Mouse (Mus musculus) intestine, embryonic 15.5 days (tissue): ENCODE measurements around the gene Fkbp5. TPM values are rescaled to one million over a fixed set of nuclear protein-coding genes. Genes with fewer than 3 reads are reported as not detected.
"Not testable (repeated sequence)": the region's sequence is repeated elsewhere in the genome, so short reads cannot be mapped to it uniquely, and the experiment has no call there.

Experiments
- ATAC-seq: fragments of 200-750 bp; cut with Nextera tagmentation; 2 replicates; pipeline ENCODE4 v1.8.0; 2017; ENCODE audit warnings: moderate TSS enrichment, moderate library complexity
- H3K27ac ChIP-seq: fragments of 300-500 bp; sonication (generic); 2 replicates; pipeline ENCODE4 v1.5.1; 2015; ENCODE audit warnings: mild to moderate bottlenecking, inconsistent platforms
- H3K27me3 ChIP-seq: fragments of 300-500 bp; sonication (generic); replicated peaks from 2 replicates; pipeline ENCODE4 v1.6.1; 2015; ENCODE audit warnings: inconsistent platforms
- H3K36me3 ChIP-seq: fragments of 300-500 bp; sonication (generic); 2 replicates; pipeline ENCODE4 v1.6.1; 2015; ENCODE audit warnings: inconsistent platforms
- H3K4me1 ChIP-seq: fragments of 300-500 bp; sonication (generic); replicated peaks from 2 replicates; pipeline ENCODE4 v1.6.1; 2015; ENCODE audit warnings: inconsistent platforms
- H3K4me2 ChIP-seq: fragments of 300-500 bp; sonication (generic); replicated peaks from 2 replicates; pipeline ENCODE4 v1.6.1; 2015; ENCODE audit warnings: mild to moderate bottlenecking, inconsistent platforms
- H3K4me3 ChIP-seq: fragments of 300-500 bp; sonication (generic); replicated peaks from 2 replicates; pipeline ENCODE4 v1.5.1; 2015; ENCODE audit warnings: inconsistent platforms
- H3K9ac ChIP-seq: fragments of 300-500 bp; sonication (generic); 2 replicates; pipeline ENCODE4 v1.6.1; 2015; ENCODE audit warnings: inconsistent platforms
- H3K9me3 ChIP-seq: fragments of 300-500 bp; sonication (generic); 2 replicates; pipeline ENCODE4 v1.6.1; 2016; ENCODE audit warnings: inconsistent platforms
- WGBS: fragments of 180-500 bp; shearing (Covaris S2); methylation state at CpG from one replicate; pipeline ENCODE4 v1.1.7; 2015; 5-methylcytosine and 5-hydroxymethylcytosine counted together
- polyA plus RNA-seq: library from polyadenylated mRNA; unstranded; fragments of >200 nt; fragmentation: Nextera tagmentation; extraction: Ambion mirVana; gene quantifications from 2 replicates; pipeline ENCODE4 v1.2.1, GENCODE M21; 2015

Gene Fkbp5
- polyA plus RNA-seq: 25.9 and 26.6 TPM in 2 replicates

- peak within 1 kb of the TSS; percentile 56 for H3K9ac ChIP-seq
- WGBS: 12% methylated on average over 16 of the region's 16 CpGs
- H3K27me3 ChIP-seq: no peaks in the 10 kb centered on the region
- no peaks in the 10 kb centered on the region for H3K36me3 ChIP-seq
- no peaks in the 10 kb centered on the region for H3K9me3 ChIP-seq
- H3K4me2 ChIP-seq: peak within 1 kb of the TSS; percentile 96
- H3K27ac ChIP-seq: peak within 1 kb of the TSS; percentile 90
- ATAC-seq: peak; percentile 19
- H3K4me3 ChIP-seq: peak within 1 kb of the TSS; percentile 46
- H3K4me1 ChIP-seq: peaks cover 44% of the 10 kb centered on the region
Measured at GRCm38 (mm10) chr17:28517441-28517955, at the start of gene Fkbp5. TSS of gene Fkbp5 (minus strand) at chr17:28517527.

- H3K4me2 ChIP-seq: no peak overlapping the region
- H3K9me3 ChIP-seq: no peaks in the 10 kb centered on the region
- ATAC-seq: no peak
- no peak overlapping the region for H3K27ac ChIP-seq
- no peaks in the 10 kb centered on the region for H3K4me1 ChIP-seq
- H3K4me3 ChIP-seq: no peak overlapping the region
- no peaks in the 10 kb centered on the region for H3K27me3 ChIP-seq
- H3K36me3 ChIP-seq: no peaks in the 10 kb centered on the region
- no peak overlapping the region for H3K9ac ChIP-seq
Measured at GRCm38 (mm10) chr17:28565181-28565580, 47.9 kb upstream of the Fkbp5 start.

DNA sequence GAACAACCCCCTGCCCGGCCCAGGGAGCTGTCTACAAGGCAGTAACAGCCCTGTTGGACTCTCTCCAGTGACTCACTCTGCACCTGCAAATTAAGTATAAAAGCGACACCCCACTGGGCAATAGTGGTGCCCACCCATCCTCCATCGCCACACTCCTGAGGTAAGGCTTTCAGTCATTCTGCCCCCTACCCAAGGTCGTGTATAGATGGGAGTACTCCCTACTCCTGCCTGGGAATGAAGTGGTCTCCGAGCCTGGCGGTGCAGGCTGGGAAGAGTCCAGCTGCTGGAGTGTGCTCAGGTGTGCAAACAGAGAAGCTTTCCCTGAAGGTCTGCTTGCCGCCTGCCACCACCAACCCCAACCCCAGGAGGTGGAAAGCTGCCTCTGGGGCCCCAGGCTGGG is 44.3 kb upstream of the Fkbp5 start:
- Histone ChIP-seq H3K4me2 (no peak overlapping the region), H3K9me3 (no peaks in the 10 kb centered on the region), H3K9ac (no peak overlapping the region), H3K4me1 (peaks cover 2% of the 10 kb centered on the region; the same call in 1 of the 2 replicates), H3K27ac (no peak overlapping the region), H3K36me3 (no peaks in the 10 kb centered on the region), H3K4me3 (no peak overlapping the region), H3K27me3 (no peaks in the 10 kb centered on the region)
- 48% methylated on average over 7 of the region's 7 CpGs for WGBS
- ATAC-seq: peak; percentile 46

DNA sequence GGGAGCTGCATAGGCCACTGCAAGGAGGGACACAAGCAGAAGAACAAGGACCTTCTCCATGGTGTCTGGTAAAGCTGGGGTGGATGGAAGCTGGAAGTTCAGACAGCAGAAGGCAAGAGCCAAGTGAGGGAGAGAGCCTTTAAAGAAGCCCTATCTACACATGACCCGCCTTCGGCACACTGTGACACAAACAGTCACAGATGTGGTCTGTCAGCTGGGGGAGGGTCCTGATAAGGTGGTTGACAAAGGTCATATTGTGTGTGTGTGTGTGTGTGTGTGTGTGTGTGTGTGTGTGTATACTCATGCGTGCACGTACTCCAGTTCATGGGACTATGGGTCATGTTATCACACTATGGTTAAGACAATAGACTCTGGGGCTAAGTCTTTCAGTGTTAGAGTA is 43.3 kb upstream of the Fkbp5 start, which contains the start of gene Clps:
TSS of gene Clps (minus strand) at position 169 of the 400 bp plus-strand sequence.
- WGBS: 56% methylated on average over 4 of the region's 4 CpGs
- H3K27me3 ChIP-seq: no peaks in the 10 kb centered on the region
- no peaks in the 10 kb centered on the region for H3K36me3 ChIP-seq
- H3K27ac ChIP-seq: peak within 1 kb of the TSS; percentile 15; the same call in 1 of the 2 replicates
- H3K4me2 ChIP-seq: no peak within 1 kb of the TSS
- no peaks in the 10 kb centered on the region for H3K9me3 ChIP-seq
- no peak within 1 kb of the TSS for H3K9ac ChIP-seq
- 0 out of 2 replicates have a peak, but pooled peaks have one; percentile 21 for ATAC-seq
- H3K4me3 ChIP-seq: no peak within 1 kb of the TSS
- H3K4me1 ChIP-seq: peaks cover 9% of the 10 kb centered on the region; the same call in 1 of the 2 replicates

DNA sequence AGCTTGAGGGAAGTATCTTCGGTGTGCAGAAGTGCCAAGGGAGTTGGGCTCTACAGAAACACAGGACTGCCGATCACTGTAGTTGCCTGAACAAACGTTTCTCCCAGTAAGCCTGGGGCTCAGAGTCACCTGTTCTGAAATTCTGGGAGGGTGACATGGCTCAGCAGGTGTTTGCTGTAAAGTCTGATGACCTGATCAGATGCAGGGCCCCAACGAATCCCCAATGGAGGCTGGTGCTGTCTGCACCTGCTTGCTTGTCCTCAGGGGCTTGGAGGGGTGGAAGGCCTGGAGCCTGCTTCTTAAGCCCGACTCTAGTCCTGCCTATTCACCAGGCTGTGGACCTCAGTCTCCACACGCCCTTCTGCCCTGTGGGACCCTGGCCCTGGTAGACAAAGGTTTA is 40.4 kb upstream of the Fkbp5 start:
- 66% methylated on average over 6 of the region's 6 CpGs for WGBS
- ATAC-seq: no peak

DNA sequence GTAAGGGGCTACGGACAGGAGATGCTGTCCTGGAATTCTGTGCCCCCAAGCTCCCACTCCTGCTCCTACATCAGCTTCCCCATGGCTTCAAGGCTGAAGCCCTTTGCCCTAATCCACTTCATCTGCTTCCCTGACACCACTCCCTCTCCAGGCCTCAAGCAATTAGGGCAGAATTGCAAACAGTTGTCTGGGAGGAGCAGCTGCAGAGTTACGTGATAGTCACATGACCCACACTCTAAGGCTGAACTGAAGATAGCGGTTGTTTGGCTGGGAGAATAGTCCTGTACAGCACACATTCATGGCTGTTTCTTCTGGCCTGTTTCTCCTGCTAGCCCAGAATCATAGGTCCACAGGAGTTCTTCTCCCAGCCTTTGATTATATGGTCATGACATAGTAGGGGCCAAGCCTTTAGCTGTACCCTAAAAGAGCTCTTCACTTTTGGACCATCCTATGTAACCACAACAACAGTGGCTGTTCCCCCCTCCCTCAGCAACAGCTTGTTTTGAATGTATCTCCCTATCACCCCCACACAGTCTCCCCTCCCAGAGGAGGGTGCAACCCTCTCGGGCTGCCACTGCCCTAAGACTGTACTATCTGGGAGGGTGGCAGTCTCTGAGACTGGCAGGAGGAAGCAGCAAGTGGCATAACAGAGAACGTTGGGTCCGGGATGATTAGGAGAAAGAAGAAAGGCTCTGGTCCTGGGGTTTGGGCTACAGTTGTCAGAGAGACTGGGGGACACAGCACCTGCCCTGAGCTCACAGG is 39.5 kb upstream of the Fkbp5 start:
- peak; percentile 73 for ATAC-seq
- no peak overlapping the region for H3K27ac ChIP-seq

More for the DNA sequence above, 40.4 kb upstream of the Fkbp5 start:
- Histone ChIP-seq H3K27me3 (no peaks in the 10 kb centered on the region), H3K4me3 (no peak overlapping the region), H3K4me1 (peaks cover 11% of the 10 kb centered on the region; the same call in 1 of the 2 replicates), H3K9me3 (no peaks in the 10 kb centered on the region), H3K4me2 (no peak overlapping the region), H3K27ac (no peak overlapping the region), H3K36me3 (no peaks in the 10 kb centered on the region), H3K9ac (no peak overlapping the region)

DNA sequence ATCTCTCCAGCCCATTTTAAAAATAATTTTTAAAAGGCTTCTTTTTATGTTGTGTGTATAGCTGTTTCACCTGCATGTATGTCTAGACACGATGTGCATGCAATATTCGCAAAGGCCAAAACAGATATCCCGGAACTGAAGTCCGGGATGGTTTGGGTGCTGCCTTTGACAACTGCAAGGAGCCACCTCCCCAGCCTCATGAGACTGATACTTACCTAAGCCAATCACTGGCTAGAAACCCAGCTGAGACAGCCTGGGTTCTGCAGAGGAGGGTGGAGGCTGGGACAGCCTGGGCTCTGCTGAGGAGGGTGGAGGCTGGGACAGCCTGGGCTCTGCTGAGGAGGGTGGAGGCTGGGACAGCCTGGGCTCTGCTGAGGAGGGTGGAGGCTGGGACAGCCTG is 36.7 kb upstream of the Fkbp5 start:
- ATAC-seq, H3K9ac ChIP-seq, H3K36me3 ChIP-seq, H3K27ac ChIP-seq, H3K4me3 ChIP-seq, H3K9me3 ChIP-seq, H3K27me3 ChIP-seq, H3K4me2 ChIP-seq: not testable (repeated sequence)
- WGBS: 91% methylated on average over 4 of the region's 4 CpGs
- peaks cover 11% of the 10 kb centered on the region; the same call in 1 of the 2 replicates for H3K4me1 ChIP-seq

More for the DNA sequence above, 39.5 kb upstream of the Fkbp5 start:
- no peaks in the 10 kb centered on the region for H3K9me3 ChIP-seq
- H3K36me3 ChIP-seq: no peaks in the 10 kb centered on the region
- no peak overlapping the region for H3K9ac ChIP-seq
- H3K4me1 ChIP-seq: peaks cover 11% of the 10 kb centered on the region; the same call in 1 of the 2 replicates
- H3K4me3 ChIP-seq: no peak overlapping the region
- H3K4me2 ChIP-seq: no peak overlapping the region
- H3K27me3 ChIP-seq: no peaks in the 10 kb centered on the region
- 46% methylated on average over 6 of the region's 6 CpGs for WGBS

- 4% methylated on average over 14 of the region's 14 CpGs for WGBS
- ATAC-seq: peak; percentile 35; the same call in 1 of the 2 replicates
- H3K36me3 ChIP-seq: no peaks in the 10 kb centered on the region
- H3K9ac ChIP-seq: no peak overlapping the region
- H3K27ac ChIP-seq: no peak overlapping the region
- no peak overlapping the region for H3K4me3 ChIP-seq
- H3K9me3 ChIP-seq: no peaks in the 10 kb centered on the region
- H3K4me2 ChIP-seq: no peak overlapping the region
- no peaks in the 10 kb centered on the region for H3K27me3 ChIP-seq
- H3K4me1 ChIP-seq: peaks cover 11% of the 10 kb centered on the region; the same call in 1 of the 2 replicates
Measured at GRCm38 (mm10) chr17:28553040-28553793, 35.9 kb upstream of the Fkbp5 start.

DNA sequence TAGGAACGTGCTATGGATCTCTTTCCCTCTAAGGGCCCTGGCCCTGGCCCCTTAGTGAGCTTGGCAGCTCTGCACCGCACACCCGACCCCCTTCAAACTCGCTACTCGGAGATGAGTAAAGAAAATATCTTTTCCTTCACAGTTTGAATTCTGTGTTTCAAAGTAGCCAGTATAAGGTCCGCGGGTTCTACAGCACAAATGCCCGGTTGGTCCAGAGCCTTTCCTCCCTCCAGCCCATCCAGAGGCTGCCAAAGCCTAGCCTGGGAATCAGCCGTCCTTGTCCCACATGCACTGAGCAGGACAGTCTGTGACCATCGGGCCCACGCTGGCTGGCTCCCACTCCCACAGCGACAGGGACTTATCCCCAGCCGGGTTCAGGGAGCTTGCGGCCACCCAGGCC is 31.8 kb upstream of the Fkbp5 start, which contains the start of gene Clpsl2:
TSS of gene Clpsl2 (plus strand) at position 301 of the 400 bp plus-strand sequence.
- no peak for ATAC-seq
- Histone ChIP-seq H3K36me3 (no peaks in the 10 kb centered on the region), H3K4me3 (no peak within 1 kb of the TSS), H3K27ac (no peak within 1 kb of the TSS), H3K4me1 (0 out of 2 replicates have a peak, but pooled peaks cover 2% of the 10 kb centered on the region), H3K27me3 (no peaks in the 10 kb centered on the region), H3K9me3 (no peaks in the 10 kb centered on the region), H3K4me2 (no peak within 1 kb of the TSS), H3K9ac (no peak within 1 kb of the TSS)
- WGBS: 80% methylated on average over 14 of the region's 14 CpGs

GRCm38 (mm10) chr17:28548550-28548949 is 31.2 kb upstream of the Fkbp5 start:
- Histone ChIP-seq H3K9me3 (no peaks in the 10 kb centered on the region), H3K27ac (no peak overlapping the region), H3K4me2 (no peak overlapping the region), H3K4me1 (0 out of 2 replicates have a peak, but pooled peaks cover 2% of the 10 kb centered on the region), H3K9ac (no peak overlapping the region), H3K36me3 (no peaks in the 10 kb centered on the region), H3K4me3 (no peak overlapping the region), H3K27me3 (no peaks in the 10 kb centered on the region)
- no peak for ATAC-seq
- 63% methylated on average over 11 of the region's 11 CpGs for WGBS

- no peak overlapping the region for H3K27ac ChIP-seq
- no peak overlapping the region for H3K4me2 ChIP-seq
- H3K9ac ChIP-seq: no peak overlapping the region
- H3K27me3 ChIP-seq: no peaks in the 10 kb centered on the region
- no peaks in the 10 kb centered on the region for H3K4me1 ChIP-seq
- WGBS: 89% methylated on average over 1 of the region's 1 CpGs
- no peak for ATAC-seq
- H3K36me3 ChIP-seq: no peaks in the 10 kb centered on the region
- H3K4me3 ChIP-seq: no peak overlapping the region
- no peaks in the 10 kb centered on the region for H3K9me3 ChIP-seq
Measured at GRCm38 (mm10) chr17:28546925-28547324, 29.6 kb upstream of the Fkbp5 start.

- no peaks in the 10 kb centered on the region for H3K36me3 ChIP-seq
- H3K27me3 ChIP-seq: no peaks in the 10 kb centered on the region
- H3K9ac ChIP-seq: no peak overlapping the region
- no peak overlapping the region for H3K4me3 ChIP-seq
- no peak for ATAC-seq
- WGBS: 50% methylated on average over 12 of the region's 12 CpGs
- no peaks in the 10 kb centered on the region for H3K4me1 ChIP-seq
- no peaks in the 10 kb centered on the region for H3K9me3 ChIP-seq
- no peak overlapping the region for H3K4me2 ChIP-seq
- H3K27ac ChIP-seq: no peak overlapping the region
Measured at GRCm38 (mm10) chr17:28537881-28538280, 20.6 kb upstream of the Fkbp5 start.
